Mouse (Mus musculus) embryonic facial prominence, embryonic 15.5 days (tissue): ENCODE data around the gene Tmod2. TPM values are rescaled to one million over a fixed set of nuclear protein-coding genes. Genes with fewer than 3 reads are reported as not detected.
A peak's percentile ranks its signal among the peaks of the same experiment; 100 is the strongest.
"Not testable (repeated sequence)": the region's sequence is repeated elsewhere in the genome, so short reads cannot be mapped to it uniquely, and the experiment has no call there.

Experiments used
- ATAC-seq: fragments of 200-750 bp; cut with Nextera tagmentation; 2 replicates; pipeline ENCODE4 v1.8.0; 2017; ENCODE audit warnings: low read depth, moderate TSS enrichment; ENCODE audit not compliant: insufficient number of reproducible peaks, low FRiP score, low TSS enrichment
- H3K27ac ChIP-seq: fragments of 300-500 bp; sonication (generic); replicated peaks from 2 replicates; pipeline ENCODE4 v1.5.1; 2015; ENCODE audit warnings: mild to moderate bottlenecking, inconsistent platforms
- H3K27me3 ChIP-seq: fragments of 300-500 bp; sonication (generic); 2 replicates; pipeline ENCODE4 v1.6.1; 2015; ENCODE audit warnings: inconsistent platforms
- H3K36me3 ChIP-seq: fragments of 300-500 bp; sonication (generic); 2 replicates; pipeline ENCODE4 v1.6.1; 2015; ENCODE audit warnings: mild to moderate bottlenecking, inconsistent platforms
- H3K4me1 ChIP-seq: fragments of 300-500 bp; sonication (generic); 2 replicates; pipeline ENCODE4 v1.6.1; 2015; ENCODE audit warnings: inconsistent platforms
- H3K4me2 ChIP-seq: fragments of 300-500 bp; sonication (generic); replicated peaks from 2 replicates; pipeline ENCODE4 v1.6.1; 2015; ENCODE audit warnings: mild to moderate bottlenecking, inconsistent platforms
- H3K4me3 ChIP-seq: fragments of 300-500 bp; sonication (generic); replicated peaks from 2 replicates; pipeline ENCODE4 v1.5.1; 2015; ENCODE audit warnings: mild to moderate bottlenecking, inconsistent platforms
- H3K9ac ChIP-seq: fragments of 300-500 bp; sonication (generic); 2 replicates; pipeline ENCODE4 v1.6.1; 2015; ENCODE audit warnings: inconsistent platforms
- H3K9me3 ChIP-seq: fragments of 300-500 bp; sonication (generic); replicated peaks from 2 replicates; pipeline ENCODE4 v1.6.1; 2016; ENCODE audit warnings: inconsistent platforms
- WGBS: fragments of 180-500 bp; shearing (Covaris S2); methylation state at CpG from one replicate; pipeline ENCODE4 v1.1.7; 2015; 5-methylcytosine and 5-hydroxymethylcytosine counted together
- polyA plus RNA-seq: library from polyadenylated mRNA; unstranded; fragments of >200 nt; fragmentation: Nextera tagmentation; extraction: Ambion mirVana; gene quantifications from 2 replicates; pipeline ENCODE4 v1.2.1, GENCODE M21; 2015

Tmod2 gene
- polyA plus RNA-seq, 1 experiment from 2014 or later: 23.7 TPM

GRCm38 (mm10) chr9:75546885-75547553 is 64.1 kb downstream of the Tmod2 start:
- no peak for ATAC-seq
- Histone ChIP-seq H3K4me1 (peaks cover 27% of the 10 kb centered on the region), H3K4me3 (no peak overlapping the region), H3K9me3 (no peaks in the 10 kb centered on the region), H3K27ac (0 out of 2 replicates have a peak overlapping the region, but pooled peaks have one; percentile 2), H3K36me3 (no peaks in the 10 kb centered on the region), H3K27me3 (no peaks in the 10 kb centered on the region), H3K4me2 (no peak overlapping the region), H3K9ac (no peak overlapping the region)
- WGBS: 66% methylated on average over 12 of the region's 12 CpGs

DNA sequence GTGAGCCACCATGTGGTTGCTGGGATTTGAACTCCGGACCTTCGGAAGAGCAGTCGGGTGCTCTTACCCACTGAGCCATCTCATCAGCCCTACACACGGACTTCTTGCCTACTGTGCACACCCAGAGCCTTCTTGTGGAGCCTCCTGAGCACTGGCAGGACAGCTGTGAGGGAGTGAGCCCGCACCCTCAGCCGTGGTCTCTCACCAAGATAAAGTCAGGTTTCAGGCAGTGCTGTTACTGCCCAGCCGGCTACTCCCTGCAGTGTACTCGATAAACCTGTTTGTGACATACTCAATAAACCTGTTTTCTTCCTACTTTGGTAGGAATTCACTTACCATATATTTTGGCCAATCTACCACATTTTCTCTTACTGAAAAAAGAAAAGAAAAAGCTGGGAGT is 65.6 kb downstream of the Tmod2 start:
- Histone ChIP-seq H3K4me2 (no peak overlapping the region), H3K27ac (no peak overlapping the region), H3K36me3 (no peaks in the 10 kb centered on the region), H3K27me3 (no peaks in the 10 kb centered on the region), H3K9ac (no peak overlapping the region), H3K4me1 (peaks cover 18% of the 10 kb centered on the region; the same call in 1 of the 2 replicates), H3K9me3 (no peaks in the 10 kb centered on the region), H3K4me3 (no peak overlapping the region)
- ATAC-seq: no peak
- WGBS: 81% methylated on average over 8 of the region's 8 CpGs

GRCm38 (mm10) chr9:75541497-75541896 is 69.6 kb downstream of the Tmod2 start:
- H3K27ac ChIP-seq: no peak overlapping the region; the same call in none of the 2 replicates
- no peaks in the 10 kb centered on the region for H3K36me3 ChIP-seq
- 0 out of 2 replicates have a peak, but pooled peaks cover 5% of the 10 kb centered on the region for H3K4me1 ChIP-seq
- no peaks in the 10 kb centered on the region for H3K27me3 ChIP-seq
- no peak overlapping the region for H3K4me2 ChIP-seq
- WGBS: 30% methylated on average over 5 of the region's 5 CpGs
- no peak overlapping the region for H3K9ac ChIP-seq
- no peak for ATAC-seq
- H3K9me3 ChIP-seq: no peaks in the 10 kb centered on the region
- H3K4me3 ChIP-seq: no peak overlapping the region

GRCm38 (mm10) chr9:75536422-75536821 is 74.7 kb downstream of the Tmod2 start:
- H3K27me3 ChIP-seq: no peaks in the 10 kb centered on the region
- H3K9ac ChIP-seq: no peak overlapping the region
- WGBS: 57% methylated on average over 1 of the region's 1 CpGs
- ATAC-seq: no peak
- no peak overlapping the region; the same call in 1 of the 2 replicates for H3K27ac ChIP-seq
- no peaks in the 10 kb centered on the region for H3K36me3 ChIP-seq
- H3K4me3 ChIP-seq: no peak overlapping the region
- H3K9me3 ChIP-seq: no peaks in the 10 kb centered on the region
- no peak overlapping the region for H3K4me2 ChIP-seq
- H3K4me1 ChIP-seq: no peaks in the 10 kb centered on the region

DNA sequence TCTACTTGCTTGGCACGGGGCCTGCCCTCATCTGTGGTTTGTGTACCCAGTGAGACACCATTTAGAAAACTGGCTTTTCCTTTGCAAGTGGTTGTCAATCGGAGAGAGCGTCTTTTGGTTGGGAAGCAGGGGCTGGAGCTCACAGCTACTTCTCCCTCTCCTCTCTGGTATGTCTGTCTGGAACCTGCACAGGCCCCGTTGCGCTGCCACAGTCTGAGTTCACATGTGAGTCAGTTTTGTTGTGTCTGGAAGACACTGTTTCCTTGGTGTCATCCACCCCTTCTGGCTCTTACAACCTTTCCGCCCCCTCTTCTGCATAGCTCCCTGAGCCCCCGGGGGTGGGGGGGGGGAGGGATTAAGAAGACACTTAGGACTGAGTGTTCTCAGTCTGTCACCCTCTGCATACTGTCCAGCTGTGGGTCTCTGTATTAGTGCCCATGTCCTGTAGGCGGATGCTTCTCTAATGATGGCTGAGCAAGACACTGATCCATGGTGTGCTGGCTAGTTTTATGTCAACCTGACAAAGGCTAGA is 76.6 kb downstream of the Tmod2 start:
- WGBS: 91% methylated on average over 8 of the region's 8 CpGs
- no peak for ATAC-seq

GRCm38 (mm10) chr9:75532989-75533388 is 78.1 kb downstream of the Tmod2 start:
- peaks cover 13% of the 10 kb centered on the region; the same call in 1 of the 2 replicates for H3K36me3 ChIP-seq
- WGBS: 71% methylated on average over 9 of the region's 9 CpGs
- not testable (repeated sequence) for H3K9me3 ChIP-seq, H3K4me1 ChIP-seq, H3K4me3 ChIP-seq, H3K4me2 ChIP-seq, H3K9ac ChIP-seq, H3K27ac ChIP-seq, ATAC-seq, H3K27me3 ChIP-seq

More for the DNA sequence above, 76.6 kb downstream of the Tmod2 start:
- H3K4me1 ChIP-seq: no peaks in the 10 kb centered on the region
- no peaks in the 10 kb centered on the region for H3K9me3 ChIP-seq
- 0 out of 2 replicates have a peak, but pooled peaks cover 7% of the 10 kb centered on the region for H3K36me3 ChIP-seq
- no peak overlapping the region for H3K27ac ChIP-seq
- no peak overlapping the region for H3K4me2 ChIP-seq
- H3K27me3 ChIP-seq: no peaks in the 10 kb centered on the region
- no peak overlapping the region for H3K9ac ChIP-seq
- H3K4me3 ChIP-seq: no peak overlapping the region

- Histone ChIP-seq H3K9ac (no peak overlapping the region), H3K4me2 (no peak overlapping the region), H3K4me3 (no peak overlapping the region), H3K36me3 (peaks cover 13% of the 10 kb centered on the region; the same call in 1 of the 2 replicates), H3K4me1 (peaks cover 3% of the 10 kb centered on the region; the same call in 1 of the 2 replicates), H3K27ac (no peak overlapping the region), H3K27me3 (no peaks in the 10 kb centered on the region), H3K9me3 (no peaks in the 10 kb centered on the region)
- no peak for ATAC-seq
- WGBS: 92% methylated on average over 7 of the region's 7 CpGs
Measured at GRCm38 (mm10) chr9:75532461-75532860, 78.7 kb downstream of the Tmod2 start.

- H3K36me3 ChIP-seq: peaks cover 13% of the 10 kb centered on the region; the same call in 1 of the 2 replicates
- no peak for ATAC-seq
- no peak overlapping the region for H3K4me2 ChIP-seq
- no peak overlapping the region for H3K4me3 ChIP-seq
- H3K27ac ChIP-seq: no peak overlapping the region
- H3K4me1 ChIP-seq: peaks cover 5% of the 10 kb centered on the region; the same call in 1 of the 2 replicates
- no peaks in the 10 kb centered on the region for H3K9me3 ChIP-seq
- no peak overlapping the region for H3K9ac ChIP-seq
- no peaks in the 10 kb centered on the region for H3K27me3 ChIP-seq
- 59% methylated on average over 5 of the region's 5 CpGs for WGBS
Measured at GRCm38 (mm10) chr9:75529358-75529757, 81.8 kb downstream of the Tmod2 start.

- Histone ChIP-seq H3K27me3 (no peaks in the 10 kb centered on the region), H3K27ac (no peak overlapping the region), H3K9ac (no peak overlapping the region), H3K4me1 (peaks cover 5% of the 10 kb centered on the region; the same call in 1 of the 2 replicates), H3K36me3 (peaks cover 13% of the 10 kb centered on the region; the same call in 1 of the 2 replicates), H3K9me3 (no peaks in the 10 kb centered on the region), H3K4me2 (no peak overlapping the region), H3K4me3 (no peak overlapping the region)
- WGBS: 96% methylated on average over 9 of the region's 9 CpGs
- ATAC-seq: no peak
Measured at GRCm38 (mm10) chr9:75528096-75528495, 83.0 kb downstream of the Tmod2 start.

DNA sequence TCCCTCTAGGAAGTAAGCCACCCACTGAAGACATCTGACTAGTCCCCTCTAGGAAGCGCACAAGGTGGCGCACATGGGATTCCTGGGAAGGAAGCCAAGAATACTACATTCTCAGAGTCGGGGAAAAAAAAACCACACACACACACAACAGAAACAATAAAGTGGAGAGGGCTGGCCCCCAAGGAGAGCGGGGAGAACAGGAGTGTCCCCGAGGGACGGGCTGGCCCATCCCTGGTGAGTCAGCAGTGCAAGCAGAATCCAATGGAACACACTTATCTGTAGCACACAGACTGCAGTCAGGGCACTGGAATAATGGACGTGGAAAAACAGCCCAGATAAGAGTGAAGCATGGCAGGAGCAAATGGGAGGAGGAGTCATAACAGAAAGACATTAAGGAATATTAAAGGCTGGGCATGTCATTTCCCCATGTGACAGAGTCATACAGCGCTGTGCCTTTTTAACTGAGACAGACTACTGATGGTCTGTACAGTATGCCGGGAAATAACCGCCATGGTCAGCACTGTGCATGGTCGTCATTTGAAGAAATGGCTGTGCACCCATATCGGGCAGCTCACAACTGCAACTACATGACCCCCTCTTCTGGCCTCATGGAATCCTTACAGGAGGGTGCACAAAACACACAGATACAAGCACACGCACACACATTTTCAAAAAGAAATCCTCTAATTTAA is 83.6 kb downstream of the Tmod2 start:
- WGBS: 68% methylated on average over 13 of the region's 13 CpGs
- Histone ChIP-seq H3K4me3 (no peak overlapping the region), H3K9me3 (no peaks in the 10 kb centered on the region), H3K9ac (no peak overlapping the region), H3K27ac (0 out of 2 replicates have a peak overlapping the region, but pooled peaks have one; percentile 11), H3K4me1 (peaks cover 5% of the 10 kb centered on the region; the same call in 1 of the 2 replicates), H3K27me3 (no peaks in the 10 kb centered on the region), H3K36me3 (peaks cover 13% of the 10 kb centered on the region; the same call in 1 of the 2 replicates), H3K4me2 (no peak overlapping the region)
- peak; percentile 69 for ATAC-seq

DNA sequence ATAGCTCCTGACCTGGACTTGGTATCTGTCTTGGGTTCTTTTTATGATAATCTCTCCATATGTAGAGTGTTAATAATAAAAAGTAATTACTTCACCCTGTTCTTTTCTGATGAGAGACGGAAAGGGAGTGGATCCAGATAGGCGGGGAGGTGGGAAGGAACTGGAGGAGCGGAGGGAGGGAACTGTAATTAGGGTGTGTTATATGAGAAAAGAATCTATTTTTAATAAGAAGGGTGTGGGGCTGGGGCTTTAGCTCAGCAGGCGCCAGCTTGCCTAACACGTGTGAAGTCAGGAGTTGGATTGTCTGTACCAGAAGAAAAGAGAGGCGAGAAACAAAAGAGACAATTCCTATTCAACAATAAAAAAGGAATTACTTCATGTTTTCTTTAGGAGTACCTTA is 87.5 kb downstream of the Tmod2 start:
- Histone ChIP-seq H3K9ac (no peak overlapping the region), H3K4me3 (no peak overlapping the region), H3K27ac (no peak overlapping the region), H3K36me3 (peaks cover 11% of the 10 kb centered on the region), H3K4me2 (no peak overlapping the region), H3K4me1 (peaks cover 5% of the 10 kb centered on the region; the same call in 1 of the 2 replicates), H3K27me3 (no peaks in the 10 kb centered on the region), H3K9me3 (no peaks in the 10 kb centered on the region)
- 64% methylated on average over 6 of the region's 6 CpGs for WGBS
- ATAC-seq: peak; percentile 57; the same call in 1 of the 2 replicates
